Mouse (Mus musculus): ENCODE measurements at regions not wholly inside any gene's neighbourhood (a gene's known extent, or its start where the extent isn't known, plus 50 kb on each side); places are given as distances from the start of the nearest gene placed in this dataset.

GRCm38 (mm10) chr3:52731491-52731890 lies 285.5 kb downstream of the Cog6 start:
- no peak overlapping the region for H3K4me3 ChIP-seq (ENCODE audit: low read depth, low read length)
- no peak overlapping the region for H3K4me2 ChIP-seq (ENCODE audit: low read length)
- H3K36me3 ChIP-seq (ENCODE audit: control insufficient read depth, insufficient read depth, low read length), result no peaks in the 10 kb centered on the region
- no peaks in the 10 kb centered on the region for H3K4me1 ChIP-seq (ENCODE audit: control insufficient read depth, insufficient read depth, low read length)
- 79% methylated on average over 3 of the region's 3 CpGs for WGBS
- DNase-seq (ENCODE audit: low spot score) (no peak), ATAC-seq (no peak)
- H3K9ac ChIP-seq (ENCODE audit: low read length), result no peak overlapping the region
- no peaks in the 10 kb centered on the region for H3K27me3 ChIP-seq (replicated peaks; ENCODE audit: control insufficient read depth, insufficient read depth, low read length)
- no peaks in the 10 kb centered on the region for H3K9me3 ChIP-seq (replicated peaks; ENCODE audit: control insufficient read depth, low read length)
- H3K27ac ChIP-seq (ENCODE audit: low read depth, low read length), result no peak overlapping the region

GRCm38 (mm10) chr3:52729731-52730130 lies 287.3 kb downstream of the Cog6 start:
- H3K4me1 ChIP-seq (ENCODE audit: control insufficient read depth, insufficient read depth, low read length), result no peaks in the 10 kb centered on the region
- H3K4me3 ChIP-seq (ENCODE audit: low read depth, low read length), result no peak overlapping the region
- H3K9me3 ChIP-seq (replicated peaks; ENCODE audit: control insufficient read depth, low read length), result no peaks in the 10 kb centered on the region
- 83% methylated on average over 3 of the region's 3 CpGs for WGBS
- ATAC-seq (no peak), DNase-seq (ENCODE audit: low spot score) (no peak)
- no peaks in the 10 kb centered on the region for H3K36me3 ChIP-seq (ENCODE audit: control insufficient read depth, insufficient read depth, low read length)
- H3K27me3 ChIP-seq (replicated peaks; ENCODE audit: control insufficient read depth, insufficient read depth, low read length), result no peaks in the 10 kb centered on the region
- no peak overlapping the region for H3K27ac ChIP-seq (ENCODE audit: low read depth, low read length)
- H3K4me2 ChIP-seq (ENCODE audit: low read length), result no peak overlapping the region
- H3K9ac ChIP-seq (ENCODE audit: low read length), result no peak overlapping the region

GRCm38 (mm10) chr3:52728860-52729259 lies 288.2 kb downstream of the Cog6 start:
- H3K9me3 ChIP-seq (replicated peaks; ENCODE audit: control insufficient read depth, low read length), result no peaks in the 10 kb centered on the region
- H3K36me3 ChIP-seq (ENCODE audit: control insufficient read depth, insufficient read depth, low read length), result no peaks in the 10 kb centered on the region
- DNase-seq (ENCODE audit: low spot score) (no peak), ATAC-seq (no peak)
- no peak overlapping the region for H3K4me3 ChIP-seq (ENCODE audit: low read depth, low read length)
- no peaks in the 10 kb centered on the region for H3K27me3 ChIP-seq (replicated peaks; ENCODE audit: control insufficient read depth, insufficient read depth, low read length)
- H3K27ac ChIP-seq (ENCODE audit: low read depth, low read length), result no peak overlapping the region
- 87% methylated on average over 6 of the region's 6 CpGs for WGBS
- no peak overlapping the region for H3K4me2 ChIP-seq (ENCODE audit: low read length)
- H3K9ac ChIP-seq (ENCODE audit: low read length), result no peak overlapping the region
- no peaks in the 10 kb centered on the region for H3K4me1 ChIP-seq (ENCODE audit: control insufficient read depth, insufficient read depth, low read length)

- Histone ChIP-seq H3K4me1 (ENCODE audit: control insufficient read depth, insufficient read depth, low read length) (no peaks in the 10 kb centered on the region), H3K27me3 (replicated peaks; ENCODE audit: control insufficient read depth, insufficient read depth, low read length) (no peaks in the 10 kb centered on the region), H3K4me2 (ENCODE audit: low read length) (no peak overlapping the region), H3K9me3 (replicated peaks; ENCODE audit: control insufficient read depth, low read length) (no peaks in the 10 kb centered on the region), H3K9ac (ENCODE audit: low read length) (no peak overlapping the region), H3K27ac (ENCODE audit: low read depth, low read length) (no peak overlapping the region), H3K4me3 (ENCODE audit: low read depth, low read length) (no peak overlapping the region), H3K36me3 (ENCODE audit: control insufficient read depth, insufficient read depth, low read length) (no peaks in the 10 kb centered on the region)
- DNase-seq (ENCODE audit: low spot score) (no peak), ATAC-seq (no peak)
- WGBS, result 98% methylated on average over 5 of the region's 5 CpGs
Measured at GRCm38 (mm10) chr3:52728426-52728825, 288.6 kb downstream of the Cog6 start.

- WGBS, result 86% methylated on average over 3 of the region's 3 CpGs
- H3K36me3 ChIP-seq (ENCODE audit: control insufficient read depth, insufficient read depth, low read length), result no peaks in the 10 kb centered on the region
- no peaks in the 10 kb centered on the region for H3K27me3 ChIP-seq (replicated peaks; ENCODE audit: control insufficient read depth, insufficient read depth, low read length)
- H3K4me1 ChIP-seq (ENCODE audit: control insufficient read depth, insufficient read depth, low read length), result no peaks in the 10 kb centered on the region
- no peaks in the 10 kb centered on the region for H3K9me3 ChIP-seq (replicated peaks; ENCODE audit: control insufficient read depth, low read length)
- H3K27ac ChIP-seq (ENCODE audit: low read depth, low read length), result no peak overlapping the region
- no peak overlapping the region for H3K4me3 ChIP-seq (ENCODE audit: low read depth, low read length)
- H3K9ac ChIP-seq (ENCODE audit: low read length), result no peak overlapping the region
- H3K4me2 ChIP-seq (ENCODE audit: low read length), result no peak overlapping the region
- DNase-seq (ENCODE audit: low spot score) (no peak), ATAC-seq (no peak)
Measured at GRCm38 (mm10) chr3:52724354-52724753, 292.7 kb downstream of the Cog6 start.

GRCm38 (mm10) chr3:52722946-52723345 lies 294.1 kb downstream of the Cog6 start:
- ATAC-seq, result no peak
- 93% methylated on average over 2 of the region's 2 CpGs for WGBS

GRCm38 (mm10) chr3:52719181-52719580 lies 297.9 kb downstream of the Cog6 start:
- 89% methylated on average over 3 of the region's 3 CpGs for WGBS
- Histone ChIP-seq H3K9me3 (replicated peaks; ENCODE audit: control insufficient read depth, low read length) (no peaks in the 10 kb centered on the region), H3K4me1 (ENCODE audit: control insufficient read depth, insufficient read depth, low read length) (no peaks in the 10 kb centered on the region), H3K4me3 (ENCODE audit: low read depth, low read length) (no peak overlapping the region), H3K4me2 (ENCODE audit: low read length) (no peak overlapping the region), H3K27ac (ENCODE audit: low read depth, low read length) (no peak overlapping the region), H3K9ac (ENCODE audit: low read length) (no peak overlapping the region), H3K27me3 (replicated peaks; ENCODE audit: control insufficient read depth, insufficient read depth, low read length) (no peaks in the 10 kb centered on the region), H3K36me3 (ENCODE audit: control insufficient read depth, insufficient read depth, low read length) (no peaks in the 10 kb centered on the region)
- DNase-seq (ENCODE audit: low spot score) (no peak), ATAC-seq (no peak)

More at GRCm38 (mm10) chr3:52722946-52723345, 294.1 kb downstream of the Cog6 start:
- Histone ChIP-seq H3K27ac (ENCODE audit: low read depth, low read length) (no peak overlapping the region), H3K4me1 (ENCODE audit: control insufficient read depth, insufficient read depth, low read length) (no peaks in the 10 kb centered on the region), H3K36me3 (ENCODE audit: control insufficient read depth, insufficient read depth, low read length) (no peaks in the 10 kb centered on the region), H3K9me3 (replicated peaks; ENCODE audit: control insufficient read depth, low read length) (no peaks in the 10 kb centered on the region), H3K27me3 (replicated peaks; ENCODE audit: control insufficient read depth, insufficient read depth, low read length) (no peaks in the 10 kb centered on the region), H3K4me2 (ENCODE audit: low read length) (no peak overlapping the region), H3K4me3 (ENCODE audit: low read depth, low read length) (no peak overlapping the region), H3K9ac (ENCODE audit: low read length) (no peak overlapping the region)
- DNase-seq (ENCODE audit: low spot score), result no peak

- Histone ChIP-seq H3K36me3 (ENCODE audit: control insufficient read depth, insufficient read depth, low read length) (no peaks in the 10 kb centered on the region), H3K4me2 (ENCODE audit: low read length) (no peak overlapping the region), H3K9me3 (replicated peaks; ENCODE audit: control insufficient read depth, low read length) (no peaks in the 10 kb centered on the region), H3K4me1 (ENCODE audit: control insufficient read depth, insufficient read depth, low read length) (no peaks in the 10 kb centered on the region), H3K27me3 (replicated peaks; ENCODE audit: control insufficient read depth, insufficient read depth, low read length) (no peaks in the 10 kb centered on the region), H3K9ac (ENCODE audit: low read length) (no peak overlapping the region), H3K4me3 (ENCODE audit: low read depth, low read length) (no peak overlapping the region), H3K27ac (ENCODE audit: low read depth, low read length) (no peak overlapping the region)
- DNase-seq (ENCODE audit: low spot score), result no peak
- ATAC-seq, result no peak
- WGBS, result 89% methylated on average over 5 of the region's 5 CpGs
Measured at GRCm38 (mm10) chr3:52717324-52717723, 299.7 kb downstream of the Cog6 start.

GRCm38 (mm10) chr3:52712151-52712550 lies 304.9 kb downstream of the Cog6 start:
- Histone ChIP-seq H3K27ac (ENCODE audit: low read depth, low read length) (no peak overlapping the region), H3K4me1 (ENCODE audit: control insufficient read depth, insufficient read depth, low read length) (no peaks in the 10 kb centered on the region), H3K4me2 (ENCODE audit: low read length) (no peak overlapping the region), H3K36me3 (ENCODE audit: control insufficient read depth, insufficient read depth, low read length) (no peaks in the 10 kb centered on the region), H3K4me3 (ENCODE audit: low read depth, low read length) (no peak overlapping the region), H3K27me3 (replicated peaks; ENCODE audit: control insufficient read depth, insufficient read depth, low read length) (no peaks in the 10 kb centered on the region), H3K9ac (ENCODE audit: low read length) (no peak overlapping the region), H3K9me3 (replicated peaks; ENCODE audit: control insufficient read depth, low read length) (no peaks in the 10 kb centered on the region)
- DNase-seq (ENCODE audit: low spot score) (no peak), ATAC-seq (no peak)
- WGBS, result 83% methylated on average over 5 of the region's 5 CpGs
